Mouse (Mus musculus): Measurements from ENCODE around the gene Gm4881. TPM values are rescaled to one million over a fixed set of nuclear protein-coding genes. Genes with fewer than 3 reads are reported as not detected.
A peak's percentile ranks its signal among the peaks of the same experiment; 100 is the strongest.
"Not testable (repeated sequence)": the region's sequence is repeated elsewhere in the genome, so short reads cannot be mapped to it uniquely, and the experiment has no call there.

Gene Gm4881
- total RNA-seq, 2 experiments from 2014 or later = not detected

GRCm38 (mm10) chr7:24901842-24902241 is 42.5 kb downstream of the Gm4881 start:
- DNase-seq = no peak
- intact Hi-C loops (cut with DNase I) = loop anchor here (5.0 kb wide), 1 partner anchor 170 kb away; the partner anchor contains the start of genes Grik5 and Zfp574

GRCm38 (mm10) chr7:24901114-24901513 is 43.2 kb downstream of the Gm4881 start:
- no peak for DNase-seq
- intact Hi-C loops (cut with DNase I) = loop anchor here (5.0 kb wide), 1 partner anchor 171 kb away; the partner anchor contains the start of genes Grik5 and Zfp574

- no peak for DNase-seq
- intact Hi-C loops (cut with DNase I) = no loop called here
Measured at GRCm38 (mm10) chr7:24897959-24898358, 46.3 kb downstream of the Gm4881 start.

- DNase-seq = no peak
- intact Hi-C loops (cut with DNase I) = no loop called here
Measured at GRCm38 (mm10) chr7:24897224-24897623, 47.1 kb downstream of the Gm4881 start, which contains the start of gene Cd79a. TSS of gene Cd79a (plus strand) at chr7:24897381.

- intact Hi-C loops (cut with DNase I) = no loop called here
- DNase-seq = no peak
Measured at GRCm38 (mm10) chr7:24896269-24896668, 48.0 kb downstream of the Gm4881 start.

GRCm38 (mm10) chr7:24895749-24896148 is 48.5 kb downstream of the Gm4881 start:
- intact Hi-C loops (cut with DNase I); DNase-seq: not testable (repeated sequence)

GRCm38 (mm10) chr7:24892125-24892583 is 52.1 kb downstream of the Gm4881 start:
- intact Hi-C loops (cut with DNase I) = no loop called here
- no peak for DNase-seq

- intact Hi-C loops (cut with DNase I) = loop anchor here (2.0 kb wide), 1 partner anchor 13 kb away; no protein-coding TSS in a partner anchor
- no peak for DNase-seq
Measured at GRCm38 (mm10) chr7:24891241-24892124, 52.8 kb downstream of the Gm4881 start.

- peak; percentile 72 to 75 for DNase-seq
- intact Hi-C loops (cut with DNase I) = loop anchor here (1.0 to 2.0 kb wide), 3 partner anchors 14 to 75 kb away; no protein-coding TSS in a partner anchor
Measured at GRCm38 (mm10) chr7:24890281-24891216, 53.7 kb downstream of the Gm4881 start.

GRCm38 (mm10) chr7:24889431-24890220 is 54.7 kb downstream of the Gm4881 start:
- intact Hi-C loops (cut with DNase I) = loop anchor here (1.0 to 10.0 kb wide), 5 partner anchors 15 to 805 kb away; partner anchors contain the start of genes Gsk3a and Zfp180
- DNase-seq = no peak

GRCm38 (mm10) chr7:24887096-24887495 is 57.2 kb downstream of the Gm4881 start:
- intact Hi-C loops (cut with DNase I) = loop anchor here (10.0 kb wide), 2 partner anchors 348 to 802 kb away; partner anchors contain the start of genes Gsk3a and Zfp180

GRCm38 (mm10) chr7:24886308-24886633 is 58.0 kb downstream of the Gm4881 start:
- intact Hi-C loops (cut with DNase I) = loop anchor here (10.0 kb wide), 2 partner anchors 349 to 801 kb away; partner anchors contain the start of genes Gsk3a and Zfp180
- no peak for DNase-seq

More at GRCm38 (mm10) chr7:24887096-24887495, 57.2 kb downstream of the Gm4881 start:
- DNase-seq = no peak

GRCm38 (mm10) chr7:24885468-24886307 is 58.6 kb downstream of the Gm4881 start:
- DNase-seq = no peak
- intact Hi-C loops (cut with DNase I) = loop anchor here (10.0 kb wide), 2 partner anchors 349 to 801 kb away; partner anchors contain the start of genes Gsk3a and Zfp180

GRCm38 (mm10) chr7:24884693-24885291 is 59.5 kb downstream of the Gm4881 start:
- no peak for DNase-seq
- intact Hi-C loops (cut with DNase I) = loop anchor here (1.0 to 10.0 kb wide), 4 partner anchors 20 to 800 kb away; partner anchors contain the start of genes Gsk3a and Zfp180

GRCm38 (mm10) chr7:24883896-24884692 is 60.2 kb downstream of the Gm4881 start, which contains the start of gene Rps19:
TSS of gene Rps19 (plus strand) at chr7:24884371.
- intact Hi-C loops (cut with DNase I) = loop anchor here (1.0 to 10.0 kb wide), 4 partner anchors 20 to 799 kb away; partner anchors contain the start of genes Gsk3a and Zfp180
- DNase-seq = peak; percentile 98 to 99

GRCm38 (mm10) chr7:24882416-24883199 is 61.7 kb downstream of the Gm4881 start:
- no peak for DNase-seq
- intact Hi-C loops (cut with DNase I) = loop anchor here (5.0 to 10.0 kb wide), 3 partner anchors 195 to 798 kb away; partner anchors contain the start of genes Gsk3a and Zfp180
